Mouse (Mus musculus): ENCODE data around the gene Tmem201. TPM values are rescaled to one million over a fixed set of nuclear protein-coding genes. Genes with fewer than 3 reads are reported as not detected.

Tmem201 gene
- total RNA-seq, 2 experiments from 2014 or later: 87.5 to 96.8 TPM

- no peak for DNase-seq
Measured at GRCm38 (mm10) chr4:149749003-149749662, 11.3 kb upstream of the Tmem201 start.

- no peak for DNase-seq
Measured at GRCm38 (mm10) chr4:149744119-149744518, 6.3 kb upstream of the Tmem201 start.

GRCm38 (mm10) chr4:149742011-149742530 lies 4.2 kb upstream of the Tmem201 start:
- no peak for DNase-seq

GRCm38 (mm10) chr4:149740301-149740700 lies 2.5 kb upstream of the Tmem201 start:
- no peak for DNase-seq

- no peak for DNase-seq
Measured at GRCm38 (mm10) chr4:149739478-149739877, 1.6 kb upstream of the Tmem201 start.

GRCm38 (mm10) chr4:149736581-149736980 lies 1.3 kb downstream of the Tmem201 start:
- peak; percentile 87 for DNase-seq

- peak; percentile 24 for DNase-seq
Measured at GRCm38 (mm10) chr4:149735624-149736250, 2.1 kb downstream of the Tmem201 start.

- peak; percentile 13 for DNase-seq
Measured at GRCm38 (mm10) chr4:149734730-149735475, 2.9 kb downstream of the Tmem201 start.

- DNase-seq: no peak
Measured at GRCm38 (mm10) chr4:149734246-149734645, 3.6 kb downstream of the Tmem201 start.

- DNase-seq: peak; percentile 49
Measured at GRCm38 (mm10) chr4:149733748-149734147, 4.1 kb downstream of the Tmem201 start.

GRCm38 (mm10) chr4:149732800-149733199 lies 5.0 kb downstream of the Tmem201 start:
- DNase-seq: peak; percentile 43

- no peak for DNase-seq
Measured at GRCm38 (mm10) chr4:149732313-149732712, 5.5 kb downstream of the Tmem201 start.

- DNase-seq: peak; percentile 11
Measured at GRCm38 (mm10) chr4:149730827-149731226, 7.0 kb downstream of the Tmem201 start.

- peak; percentile 44 for DNase-seq
Measured at GRCm38 (mm10) chr4:149728810-149729209, 9.0 kb downstream of the Tmem201 start.

- DNase-seq: no peak
Measured at GRCm38 (mm10) chr4:149727636-149728035, 10.2 kb downstream of the Tmem201 start.

GRCm38 (mm10) chr4:149725661-149726350 lies 12.0 kb downstream of the Tmem201 start:
- peak; percentile 92 for DNase-seq

- no peak for DNase-seq
Measured at GRCm38 (mm10) chr4:149724916-149725470, 12.9 kb downstream of the Tmem201 start.

- peak; percentile 68 for DNase-seq
Measured at GRCm38 (mm10) chr4:149723855-149724731, 13.8 kb downstream of the Tmem201 start.

- DNase-seq: no peak
Measured at GRCm38 (mm10) chr4:149723021-149723390, 14.8 kb downstream of the Tmem201 start.

GRCm38 (mm10) chr4:149722104-149723020 lies 15.5 kb downstream of the Tmem201 start:
- no peak for DNase-seq
